Mouse (Mus musculus) thymus, postnatal 25 days (tissue): ENCODE data around the gene Tbc1d14.

ENCODE experiments used
- DNase-seq: peaks from one replicate; pipeline ENCODE4 v3.0.0; 2022

Tbc1d14 gene

DNA sequence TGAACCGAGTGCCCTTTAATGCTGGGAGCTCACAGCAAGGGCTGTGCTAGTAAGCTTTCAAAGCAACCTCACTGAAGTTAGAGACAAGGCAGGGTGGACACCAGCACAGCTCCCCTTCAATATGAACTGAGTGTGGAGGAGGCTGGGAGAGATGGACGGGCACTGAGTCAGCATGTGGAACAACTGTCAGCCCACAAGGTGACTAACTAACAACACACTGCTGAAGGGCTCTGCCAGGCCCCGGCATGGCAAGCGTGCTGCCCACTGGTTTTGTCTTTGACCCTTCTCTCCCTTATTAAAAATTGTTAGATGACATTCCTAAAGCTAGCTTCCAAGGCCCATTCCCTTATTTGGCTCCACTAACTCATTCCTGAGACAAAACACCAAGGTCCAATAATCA is 135.4 kb downstream of the Tbc1d14 start:
- DNase-seq = no peak

DNA sequence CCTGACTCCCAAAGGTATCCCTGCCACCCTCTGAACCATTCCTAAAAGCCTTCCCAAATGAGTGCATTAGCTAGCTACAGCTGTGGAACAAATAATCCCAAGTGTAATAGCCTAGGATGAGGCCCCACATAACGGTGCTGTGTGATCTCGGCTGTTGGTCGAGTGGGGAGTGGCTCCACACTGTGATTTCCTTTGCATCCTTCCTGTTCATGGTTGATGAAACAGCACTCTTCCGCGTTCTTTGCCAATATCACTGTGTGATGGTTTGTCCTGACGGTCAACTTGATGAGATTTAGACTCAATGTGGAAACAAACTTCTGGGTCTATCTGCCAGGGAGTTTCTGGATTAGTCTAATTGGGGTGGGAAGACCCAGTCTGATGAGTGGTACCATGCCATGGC is 140.3 kb downstream of the Tbc1d14 start:
- no peak for DNase-seq

DNA sequence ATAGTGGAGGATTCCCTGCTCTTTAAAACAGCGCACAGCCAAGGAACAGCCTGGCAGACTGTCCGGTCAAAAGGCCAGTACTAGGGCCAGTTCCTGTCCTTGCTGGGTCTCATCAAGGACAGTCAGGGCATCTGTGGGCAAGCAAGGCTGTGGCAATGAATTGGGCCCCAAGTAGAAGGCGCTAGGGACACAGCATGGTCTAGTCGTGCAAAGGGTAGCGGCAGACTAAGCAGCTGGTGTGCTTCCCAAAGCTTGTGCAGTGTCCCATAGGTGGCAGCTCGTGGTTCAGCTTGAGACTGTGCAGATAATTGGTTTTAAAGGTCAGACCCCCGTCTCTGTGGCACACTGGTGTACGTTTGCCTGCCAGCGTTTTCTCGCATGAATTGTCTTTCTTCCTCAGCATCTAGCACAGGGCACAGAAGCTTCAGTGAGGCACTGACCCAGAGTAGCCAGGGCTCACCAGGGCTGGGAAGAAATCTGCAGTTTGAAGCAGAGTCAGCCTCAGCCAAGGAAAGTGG is 141.1 kb downstream of the Tbc1d14 start:
- DNase-seq = no peak

DNA sequence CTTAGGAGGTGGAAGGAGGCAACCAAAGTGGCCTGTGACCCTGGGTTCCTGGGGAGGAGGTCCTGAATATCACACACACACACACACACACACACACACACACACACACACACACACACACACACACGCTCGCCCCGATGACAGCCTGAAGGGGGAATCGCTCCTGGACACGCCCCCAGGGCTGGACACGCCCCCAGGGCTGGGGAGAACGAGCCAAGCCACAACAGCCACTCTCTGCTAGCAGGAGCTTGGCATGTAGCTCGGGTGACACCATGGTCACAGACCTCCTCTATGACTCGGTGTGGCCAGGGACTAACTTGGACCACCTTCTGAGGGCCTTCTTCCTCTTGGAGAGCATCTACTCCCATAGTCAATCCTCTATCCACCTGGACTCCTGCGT is 142.0 kb downstream of the Tbc1d14 start:
- no peak for DNase-seq

DNA sequence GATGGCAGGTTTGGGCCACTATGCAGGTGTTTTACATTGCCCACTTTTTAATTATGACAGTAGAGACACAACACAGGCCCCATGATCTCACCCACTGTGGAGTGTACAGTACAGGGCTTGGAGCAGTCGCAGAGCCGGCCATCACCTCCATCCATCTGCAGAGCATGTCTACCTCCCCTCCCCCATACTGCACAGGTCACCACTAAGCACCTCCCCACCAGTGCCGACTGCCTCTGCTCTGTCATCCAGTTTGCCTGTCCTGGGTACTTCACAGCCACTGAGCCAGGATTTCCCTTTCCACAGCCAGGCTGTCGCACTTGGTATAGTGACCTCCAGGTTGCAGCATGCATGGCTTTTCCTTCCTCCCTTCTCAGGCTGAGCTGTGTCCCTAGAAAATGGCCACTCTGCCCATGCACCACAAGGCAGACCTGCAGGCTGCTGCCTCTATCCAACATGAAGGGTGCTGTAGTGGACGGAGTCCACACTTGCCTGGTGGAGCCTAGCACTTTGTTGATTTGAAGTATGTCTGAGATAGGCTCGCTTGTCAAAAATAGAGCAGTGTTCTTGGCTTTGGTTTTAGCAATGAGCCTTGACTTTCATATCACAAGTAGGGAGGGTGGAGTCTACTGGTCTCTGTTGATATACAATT is 143.2 kb downstream of the Tbc1d14 start:
- DNase-seq = no peak

DNA sequence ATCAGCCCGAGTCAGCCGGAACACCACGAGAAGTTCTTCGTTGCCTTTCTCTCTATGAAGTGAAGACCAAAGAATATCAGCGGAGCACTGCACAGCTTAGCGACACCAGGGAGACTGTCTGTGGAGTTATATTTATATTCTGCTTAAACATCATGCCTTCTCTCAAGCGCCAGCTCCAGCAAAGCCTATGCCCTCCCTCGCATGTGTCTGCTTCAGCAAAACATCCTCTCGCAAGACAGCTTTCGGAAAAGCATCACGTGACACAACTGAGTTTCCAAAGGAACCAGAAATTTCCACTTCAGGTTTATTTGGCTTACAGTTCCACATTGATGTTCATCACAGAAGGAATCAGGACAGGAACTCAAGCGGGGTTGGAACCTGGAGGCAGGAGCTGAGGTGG is 145.2 kb downstream of the Tbc1d14 start:
- DNase-seq = no peak

DNA sequence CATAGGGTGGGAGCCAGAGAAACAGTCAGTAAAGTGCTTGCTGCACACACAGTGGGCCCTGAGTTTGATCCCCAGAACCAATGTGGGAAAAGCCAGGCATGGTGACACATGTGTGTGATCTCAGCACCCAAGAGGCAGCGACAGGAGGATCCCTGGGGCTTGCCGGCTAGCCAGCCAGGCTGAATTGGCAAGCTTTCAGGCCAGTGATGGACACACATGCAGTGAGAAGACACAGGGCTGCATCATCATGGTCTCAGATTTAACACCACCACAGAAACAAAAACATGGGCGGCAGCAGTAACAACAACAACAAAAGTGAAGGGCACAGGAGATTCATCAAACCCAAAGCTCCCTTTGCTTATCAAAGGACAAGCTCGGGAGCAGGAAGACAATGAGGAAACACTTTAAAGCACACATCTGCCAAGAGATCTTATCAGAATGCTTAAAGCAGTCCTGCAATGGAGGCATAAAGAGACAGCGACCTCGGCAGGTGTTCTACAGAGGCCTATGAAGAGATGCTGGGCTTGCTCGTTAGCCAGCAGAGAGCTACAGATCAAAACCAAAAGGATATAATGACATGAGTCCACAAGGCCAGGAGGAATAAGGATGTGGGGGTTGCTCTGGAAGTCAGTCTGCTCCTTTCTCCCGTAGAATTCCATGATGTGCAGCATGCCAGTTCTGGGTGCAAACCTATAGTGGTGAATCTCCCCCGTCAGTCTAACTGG is 146.7 kb downstream of the Tbc1d14 start:
- DNase-seq = peak; percentile 47

DNA sequence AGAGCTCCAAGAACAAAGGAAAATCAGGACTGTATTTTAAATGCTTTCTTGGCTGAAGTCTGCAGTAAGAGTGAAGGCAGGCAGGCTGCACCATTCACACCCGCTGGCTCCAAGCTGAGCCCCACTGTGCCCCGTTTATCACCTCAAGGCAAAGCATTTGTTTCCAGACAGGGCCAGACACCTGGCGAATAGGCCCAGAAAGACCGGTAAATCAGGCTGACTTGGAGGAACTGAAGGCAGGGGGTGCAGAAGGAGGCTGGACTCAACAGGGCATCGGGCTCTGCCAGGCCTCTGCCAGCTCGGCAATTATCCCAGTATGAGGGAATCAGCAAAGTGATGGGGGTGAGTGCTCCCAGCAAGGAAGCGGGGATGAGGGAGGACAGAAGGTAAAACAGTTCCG is 148.0 kb downstream of the Tbc1d14 start:
- DNase-seq = peak; percentile 34

DNA sequence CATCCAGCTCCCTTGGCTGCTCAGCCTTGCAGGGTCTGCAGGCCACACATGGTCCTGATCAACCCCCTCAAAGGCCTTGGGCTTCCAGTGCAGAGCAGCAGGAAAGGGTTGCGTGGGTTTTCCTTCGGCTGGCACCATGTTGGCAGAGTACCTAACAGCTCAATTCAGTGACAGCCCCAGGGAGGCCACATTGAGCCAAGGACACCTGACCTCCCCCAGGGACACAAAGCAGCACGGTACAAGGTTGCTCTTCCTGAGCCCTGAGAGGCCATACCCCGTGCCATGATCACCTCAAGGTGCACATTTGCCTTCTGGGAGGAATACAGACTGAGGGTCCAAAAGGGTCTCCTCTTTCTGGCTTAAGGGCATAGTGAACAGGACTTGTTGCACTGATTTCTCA is 148.5 kb downstream of the Tbc1d14 start:
- DNase-seq = no peak

DNA sequence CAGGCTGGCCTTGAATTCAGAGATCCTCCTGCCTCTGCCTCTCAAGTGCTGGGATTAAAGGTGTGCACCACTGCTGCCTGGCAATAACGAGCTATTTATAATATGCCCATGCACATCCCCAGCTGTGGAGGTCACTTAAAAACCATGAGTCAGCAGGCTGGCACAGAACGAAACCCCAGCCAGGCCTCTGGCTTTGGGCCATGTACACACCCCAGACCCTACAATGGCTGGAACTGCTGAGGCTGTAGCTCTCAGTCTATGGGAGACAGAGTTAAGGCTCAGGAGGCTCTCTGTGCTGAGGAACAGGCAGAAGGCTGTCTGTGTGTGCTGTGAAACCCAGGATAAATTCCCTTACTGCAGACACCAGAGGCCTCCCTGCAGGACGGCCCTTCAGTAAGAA is 152.3 kb downstream of the Tbc1d14 start:
- DNase-seq = no peak
